Mouse (Mus musculus) lung, adult 2 months (tissue): ENCODE measurements around the gene Gm49383. TPM values are rescaled to one million over a fixed set of nuclear protein-coding genes. Genes with fewer than 3 reads are reported as not detected.

Source experiments
- DNase-seq: peaks from one replicate; pipeline ENCODE4 v3.0.0; 2022
- H3K4me1 ChIP-seq: fragments of 200-500 bp; 2 replicates; pipeline ENCODE4 v1.6.1; 2011; ENCODE audit warnings: low read length; ENCODE audit not compliant: control insufficient read depth, insufficient read depth
- H3K4me3 ChIP-seq: fragments of 200-500 bp; replicated peaks from 2 replicates; pipeline ENCODE3; 2011; ENCODE audit warnings: low read depth, mild to moderate bottlenecking, control low read depth, low read length; ENCODE audit errors: extremely low read depth
- CTCF ChIP-seq: fragments of 200-500 bp; IDR thresholded peaks from 2 replicates; pipeline ENCODE4 v1.5.1; 2011; ENCODE audit warnings: mild to moderate bottlenecking, low read length, control low read depth; ENCODE audit not compliant: insufficient read depth
- POLR2A ChIP-seq: fragments of 200-500 bp; IDR thresholded peaks from 2 replicates; pipeline ENCODE4 v1.6.1; 2011; ENCODE audit warnings: low read depth, mild to moderate bottlenecking, control low read depth, low read length, borderline replicate concordance; ENCODE audit errors: extremely low read depth
- whole genome bisulfite sequencing: fragments of 180-500 bp; shearing (Covaris S2); methylation state at CpG from one replicate; pipeline ENCODE4 v1.1.7; 2018; 5-methylcytosine and 5-hydroxymethylcytosine counted together
- polyA plus RNA-seq: library from polyadenylated mRNA; depleted of rRNA; stranded (reverse); fragments of >200 nt; gene quantifications from 2 replicates; pipeline ENCODE4 v1.2.3, GENCODE M21; 2012; rRNA removed

Gene Gm49383
- 0.21 TPM in 1 of 2 replicates, not detected in the other for polyA plus RNA-seq

DNA sequence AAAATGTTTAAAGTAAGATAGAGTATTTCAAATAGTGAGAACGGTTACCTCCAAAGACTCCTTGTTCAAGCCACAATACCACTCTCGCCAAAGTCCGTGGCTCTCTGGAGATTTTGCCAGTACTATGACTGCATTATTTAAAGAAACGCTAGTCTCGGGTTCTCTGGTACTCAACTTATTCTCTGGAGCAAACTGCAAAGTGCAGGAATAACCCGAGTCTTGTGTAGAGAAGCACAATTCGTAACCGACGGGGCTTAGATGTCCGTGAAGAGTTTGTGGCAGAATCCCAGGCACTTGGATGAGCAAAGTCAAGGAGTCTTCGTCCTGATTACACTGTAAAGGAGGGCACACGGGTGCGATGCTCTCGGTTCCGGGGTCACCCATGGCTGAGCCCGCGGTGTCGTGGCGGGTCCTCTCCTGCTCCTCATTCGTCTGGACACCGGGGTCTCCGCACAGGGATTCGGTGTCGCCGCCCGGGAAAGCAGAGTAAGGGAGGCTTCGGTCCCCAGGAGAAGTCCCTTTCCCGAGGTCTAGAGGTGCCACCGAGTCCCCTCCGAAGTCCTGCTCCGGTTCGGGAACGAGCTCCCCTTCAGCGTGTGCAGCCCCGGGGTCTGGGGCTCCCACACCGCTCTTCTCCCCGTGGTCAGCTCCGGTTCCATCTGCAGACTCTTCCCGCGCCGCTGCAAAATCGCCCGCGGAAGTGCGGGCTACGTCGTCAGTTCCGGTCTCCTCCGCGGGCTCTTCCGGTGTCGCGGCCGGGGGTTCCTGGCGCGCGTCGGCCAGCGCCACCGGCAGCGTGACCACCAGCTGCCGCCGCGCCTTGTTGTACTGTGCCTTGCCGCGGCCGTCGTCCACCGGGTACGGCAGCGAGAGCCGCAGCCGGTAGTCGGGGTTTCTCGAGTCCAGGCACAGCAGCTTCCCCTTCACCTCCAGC, at the start of gene Gm49383:
Gene Gm49383, minus strand, starts transcription at position 661 of the 934 bp plus-strand sequence.
- TF ChIP-seq POLR2A = peak; percentile 67; the same call in 1 of the 2 replicates
- no peak for TF ChIP-seq CTCF
- peak; percentile 70 for DNase-seq
- peaks cover 3% of the 10 kb centered on the region for H3K4me1 ChIP-seq
- peak within 1 kb of the TSS; percentile 86 for H3K4me3 ChIP-seq
- WGBS = 1% methylated on average over 75 of the region's 75 CpGs

DNA sequence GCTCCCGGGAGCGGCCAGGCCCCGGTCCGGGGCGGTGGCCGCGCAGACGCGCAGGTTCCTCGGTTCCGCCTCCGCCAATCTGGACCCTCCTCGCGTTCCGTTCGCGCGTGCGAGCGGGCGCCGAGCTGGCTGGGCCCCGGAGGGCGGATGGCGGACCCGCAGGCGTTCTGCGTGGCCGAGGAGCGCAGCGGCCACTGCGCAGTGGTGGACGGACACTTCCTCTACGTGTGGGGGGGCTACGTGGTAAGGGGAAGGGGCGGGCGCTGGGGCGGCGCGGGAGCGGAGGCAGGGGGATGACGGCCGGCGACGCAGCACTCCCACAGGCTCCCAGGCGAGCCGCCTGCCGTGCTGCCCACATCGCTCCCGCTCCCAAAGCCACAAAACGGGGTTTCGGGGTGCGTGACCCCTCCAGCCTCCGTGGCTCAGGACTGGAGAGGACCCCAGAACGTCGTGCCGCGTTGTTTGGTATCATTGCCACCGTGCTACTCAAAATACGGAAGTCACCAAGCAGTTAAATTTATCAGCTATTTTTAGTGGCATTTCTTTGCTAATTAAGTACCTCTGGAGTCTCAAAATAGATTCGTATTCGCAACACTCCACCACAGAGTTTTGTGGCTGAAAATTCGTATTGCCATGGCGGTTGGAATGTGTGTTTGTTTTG, 45.0 kb upstream of the Gm49383 start:
- peak; percentile 70 for DNase-seq
- Histone ChIP-seq H3K4me1 (peaks cover 4% of the 10 kb centered on the region; the same call in 1 of the 2 replicates), H3K4me3 (peak overlapping the region; percentile 98)
- under 1% methylated on average over 62 of the region's 64 CpGs for WGBS
- peak; percentile 63; the same call in 1 of the 2 replicates for TF ChIP-seq POLR2A
- no peak for TF ChIP-seq CTCF

DNA sequence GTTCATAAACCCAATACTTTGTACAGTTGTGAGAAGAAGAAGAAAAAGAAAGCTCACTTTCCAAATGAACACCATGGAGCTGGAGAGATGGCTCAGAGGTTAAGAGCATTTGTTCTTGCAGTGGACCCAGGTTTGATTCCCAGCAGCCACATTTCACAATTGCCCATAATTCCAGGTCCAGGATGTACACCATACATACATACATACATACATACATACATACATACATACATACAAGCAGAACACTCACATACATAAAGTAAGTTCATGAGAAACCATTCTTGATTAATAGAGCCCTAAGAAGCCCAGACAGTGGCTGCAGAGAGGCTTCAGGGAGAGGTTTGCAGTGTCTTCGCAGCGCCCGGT, 44.5 kb upstream of the Gm49383 start:
- Histone ChIP-seq H3K4me3 (peak overlapping the region; percentile 98), H3K4me1 (peaks cover 4% of the 10 kb centered on the region; the same call in 1 of the 2 replicates)
- 1% methylated on average over 3 of the region's 3 CpGs for WGBS
- no peak for TF ChIP-seq POLR2A
- TF ChIP-seq CTCF = no peak
- no peak for DNase-seq

DNA sequence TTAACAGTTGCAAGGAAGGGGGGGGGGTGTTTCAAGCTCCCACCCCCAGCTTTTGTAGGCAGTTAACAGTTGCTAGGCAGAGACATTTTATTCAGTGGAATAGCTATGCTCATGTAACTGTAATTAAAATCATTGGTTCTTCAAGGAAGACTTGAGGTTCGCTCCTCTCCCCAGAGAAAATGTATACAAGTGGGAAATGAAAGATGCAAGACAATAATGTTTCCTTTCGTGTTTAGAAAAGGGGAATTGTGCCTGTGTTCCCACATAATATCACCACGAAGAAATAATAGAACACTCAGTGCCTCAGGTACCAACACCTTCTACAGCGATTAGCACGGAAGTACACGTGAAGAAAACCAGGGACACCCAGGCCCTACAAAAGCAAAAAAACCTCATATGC, 44.0 kb upstream of the Gm49383 start, which contains the start of gene Klhdc1:
Gene Klhdc1, plus strand, starts transcription at position 301 of the 400 bp plus-strand sequence.
- Histone ChIP-seq H3K4me1 (peaks cover 4% of the 10 kb centered on the region; the same call in 1 of the 2 replicates), H3K4me3 (peak within 1 kb of the TSS; percentile 98)
- DNase-seq = no peak
- WGBS = 68% methylated on average over 6 of the region's 6 CpGs
- TF ChIP-seq CTCF (no peak), POLR2A (no peak)

DNA sequence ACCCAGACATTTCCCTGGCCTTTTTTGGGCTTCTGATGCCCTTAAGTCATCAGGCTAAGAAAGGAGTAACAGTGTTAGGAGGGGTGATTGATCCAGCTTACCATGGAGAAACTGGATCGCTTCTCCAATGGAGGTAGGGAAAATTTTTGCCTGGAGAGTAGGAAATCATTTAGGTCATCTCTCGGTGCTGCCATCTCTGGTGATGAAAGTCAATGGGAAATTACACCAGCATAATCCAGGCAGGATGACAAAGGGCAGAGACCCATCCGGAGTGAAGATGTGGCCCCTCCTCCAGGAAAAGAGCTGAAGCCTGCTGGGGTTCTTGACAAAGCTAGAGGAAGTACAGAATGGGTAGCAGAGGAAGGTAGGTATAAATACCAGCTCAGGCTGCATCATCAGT, 41.4 kb upstream of the Gm49383 start:
- TF ChIP-seq CTCF (no peak), POLR2A (no peak)
- WGBS = 22% methylated on average over 3 of the region's 3 CpGs
- Histone ChIP-seq H3K4me1 (peaks cover 4% of the 10 kb centered on the region; the same call in 1 of the 2 replicates), H3K4me3 (no peak overlapping the region)
- no peak for DNase-seq

DNA sequence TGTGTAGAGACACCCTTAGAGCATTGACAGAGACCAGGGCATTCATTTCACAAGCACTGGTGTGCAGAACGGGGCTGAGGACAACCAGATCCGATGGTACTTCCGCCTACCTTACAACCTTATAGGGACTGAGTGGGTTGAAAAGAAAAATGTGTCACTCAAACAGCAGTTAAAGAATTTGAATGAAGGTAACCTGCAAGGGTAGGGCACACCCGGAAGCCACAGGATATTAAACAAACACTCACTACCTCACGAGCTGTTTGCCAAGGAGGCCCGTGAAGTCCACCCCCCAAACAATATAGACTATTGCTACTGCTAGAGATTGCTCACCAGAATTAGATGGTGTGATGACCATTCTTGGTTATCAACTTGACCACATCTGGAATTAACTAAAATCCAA, 38.9 kb upstream of the Gm49383 start:
- TF ChIP-seq POLR2A (no peak), CTCF (no peak)
- DNase-seq = no peak
- no peaks in the 10 kb centered on the region for H3K4me1 ChIP-seq
- 63% methylated on average over 6 of the region's 6 CpGs for WGBS
- no peak overlapping the region for H3K4me3 ChIP-seq

DNA sequence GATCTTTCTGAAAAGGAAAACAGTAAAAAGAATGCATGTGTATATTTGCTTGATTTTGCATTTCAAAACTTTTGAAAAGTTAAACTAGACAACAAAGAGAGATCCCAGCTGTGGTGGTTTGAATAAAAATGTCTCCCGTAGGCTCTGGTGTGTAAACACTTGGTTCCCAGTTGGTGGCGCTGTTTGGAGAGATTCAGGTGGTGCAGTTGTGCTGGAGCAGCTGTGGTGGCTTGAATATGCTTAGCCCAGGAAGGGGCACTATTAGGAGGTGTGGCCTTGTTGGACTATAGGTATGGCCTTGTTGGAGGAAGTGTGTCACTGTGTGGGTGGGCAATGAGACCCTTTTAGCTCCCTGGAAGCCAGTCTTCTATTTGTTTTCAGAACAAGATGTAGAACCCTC, 32.3 kb upstream of the Gm49383 start:
- 71% methylated on average over 2 of the region's 2 CpGs for WGBS
- Histone ChIP-seq H3K4me1 (no peaks in the 10 kb centered on the region; the same call in 1 of the 2 replicates), H3K4me3 (no peak overlapping the region)
- DNase-seq = no peak
- TF ChIP-seq CTCF = no peak

DNA sequence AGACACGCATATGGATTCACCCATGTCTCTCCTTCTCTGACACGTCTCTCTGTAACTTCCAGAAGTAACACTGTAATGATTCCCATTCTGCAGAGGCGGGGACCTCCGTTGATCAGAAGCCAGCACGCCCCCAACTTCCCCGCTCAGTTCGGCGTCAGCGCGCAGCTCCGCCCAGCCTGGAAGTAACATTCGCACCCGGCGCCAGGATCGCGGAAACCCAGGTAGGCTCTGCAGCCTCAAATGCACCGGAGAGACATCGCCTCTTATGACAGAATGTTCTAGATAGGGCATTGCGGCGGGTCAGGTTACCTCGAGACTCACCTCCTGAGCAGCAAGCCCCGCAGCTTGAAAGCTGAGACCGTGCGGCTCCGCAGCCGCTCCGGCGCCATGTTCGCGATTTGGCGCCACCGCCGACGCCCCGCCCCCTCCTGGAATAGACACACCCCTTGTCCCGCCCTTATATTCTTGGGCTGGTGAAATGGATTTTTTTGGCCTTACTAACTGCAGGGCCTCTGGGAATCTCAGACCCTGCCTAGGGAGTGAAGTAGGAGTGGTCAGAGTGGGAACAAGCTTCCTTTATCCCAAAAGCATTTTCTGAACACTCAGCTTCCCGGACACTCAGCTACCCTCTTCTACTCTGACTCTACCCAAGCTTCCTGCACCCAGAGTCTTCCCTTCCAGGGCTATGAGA, 31.0 kb upstream of the Gm49383 start, which contains the start of gene Pole2:
Gene Pole2, minus strand, starts transcription at position 420 of the 691 bp plus-strand sequence.
- TF ChIP-seq CTCF = no peak
- TF ChIP-seq POLR2A = no peak
- peak within 1 kb of the TSS; percentile 71 for H3K4me3 ChIP-seq
- no peaks in the 10 kb centered on the region; the same call in 1 of the 2 replicates for H3K4me1 ChIP-seq
- peak; percentile 91 for DNase-seq
- WGBS = under 1% methylated on average over 37 of the region's 37 CpGs
